Mouse (Mus musculus): ENCODE results near the gene Pnrc2.

- TF ChIP-seq CTCF (IDR thresholded peaks at IDR 0.05; ENCODE audit: borderline replicate concordance, insufficient read depth, low read depth, low read length) (no peak), POLR2A (IDR thresholded peaks at IDR 0.05; ENCODE audit: borderline replicate concordance, insufficient read depth, low read length) (no peak)
These were observed 45.6 kb upstream of the Pnrc2 start for GRCm38 (mm10) chr4:135919280-135919639.
